Mouse (Mus musculus): ENCODE results near the gene Kcnip2.

- TF ChIP-seq CTCF (IDR thresholded peaks at IDR 0.05; ENCODE audit: low read depth), result no peak
- no peak for TF ChIP-seq EP300 (IDR thresholded peaks at IDR 0.05; ENCODE audit: low read depth)
Observed at GRCm38 (mm10) chr19:45742984-45743575, 72.8 kb downstream of the Kcnip2 start.

Data from heart, postnatal 0 days (tissue).